Mouse (Mus musculus) left cerebral cortex, adult 11 months (tissue): Measurements from ENCODE around the gene Tirap.

Source experiments
- DNase-seq: peaks from one replicate; pipeline ENCODE4 v3.0.0; 2022; ENCODE audit warnings: low spot score

The Tirap gene

GRCm38 (mm10) chr9:35199772-35200471, at the start of gene Tirap, which contains the start of gene Srpr:
Gene Tirap (minus strand): TSS chr9:35200291.
Gene Srpr (plus strand): TSS chr9:35200175.
- peak; percentile 59 for DNase-seq

DNA sequence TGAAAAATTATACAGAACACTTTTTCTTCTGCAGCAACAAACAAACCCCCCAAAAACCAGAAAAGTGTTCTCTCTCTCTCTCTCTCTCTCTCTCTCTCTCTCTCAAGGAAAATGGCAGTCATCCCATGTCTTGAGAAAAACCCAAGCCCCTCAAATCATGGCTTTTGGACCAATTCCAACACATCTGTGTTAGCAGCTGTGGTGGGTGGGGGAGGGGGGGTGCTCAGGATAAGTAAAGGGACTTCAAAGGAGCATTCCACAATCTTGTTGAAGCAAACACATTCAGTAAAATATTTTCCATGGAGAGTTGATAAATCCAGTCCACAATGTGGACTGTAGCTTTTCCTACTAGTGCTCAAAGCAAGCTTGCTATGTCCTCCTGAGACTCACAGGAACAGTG, 49.4 kb upstream of the Tirap start:
- DNase-seq = no peak

DNA sequence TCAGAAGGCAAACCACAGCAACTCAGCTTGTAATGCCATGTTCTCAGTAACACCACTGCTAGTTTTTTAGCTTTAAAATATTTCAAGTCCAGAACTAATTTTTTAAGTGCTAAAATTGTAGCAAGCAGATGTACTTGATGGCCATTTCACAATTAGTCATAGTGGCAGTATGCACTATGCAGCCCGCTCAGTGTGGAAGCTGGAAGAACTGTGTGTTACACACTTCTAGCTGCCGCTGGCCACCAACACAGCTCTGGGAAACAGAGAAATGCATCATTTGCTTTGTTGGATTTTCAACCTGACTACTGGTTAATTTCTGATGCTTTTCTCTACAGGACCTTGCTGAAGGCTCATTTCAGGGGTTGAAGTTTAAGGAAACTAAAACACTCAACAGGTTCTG, 47.3 kb upstream of the Tirap start:
- DNase-seq = no peak

GRCm38 (mm10) chr9:35239734-35240133, 39.6 kb upstream of the Tirap start:
- DNase-seq = no peak

DNA sequence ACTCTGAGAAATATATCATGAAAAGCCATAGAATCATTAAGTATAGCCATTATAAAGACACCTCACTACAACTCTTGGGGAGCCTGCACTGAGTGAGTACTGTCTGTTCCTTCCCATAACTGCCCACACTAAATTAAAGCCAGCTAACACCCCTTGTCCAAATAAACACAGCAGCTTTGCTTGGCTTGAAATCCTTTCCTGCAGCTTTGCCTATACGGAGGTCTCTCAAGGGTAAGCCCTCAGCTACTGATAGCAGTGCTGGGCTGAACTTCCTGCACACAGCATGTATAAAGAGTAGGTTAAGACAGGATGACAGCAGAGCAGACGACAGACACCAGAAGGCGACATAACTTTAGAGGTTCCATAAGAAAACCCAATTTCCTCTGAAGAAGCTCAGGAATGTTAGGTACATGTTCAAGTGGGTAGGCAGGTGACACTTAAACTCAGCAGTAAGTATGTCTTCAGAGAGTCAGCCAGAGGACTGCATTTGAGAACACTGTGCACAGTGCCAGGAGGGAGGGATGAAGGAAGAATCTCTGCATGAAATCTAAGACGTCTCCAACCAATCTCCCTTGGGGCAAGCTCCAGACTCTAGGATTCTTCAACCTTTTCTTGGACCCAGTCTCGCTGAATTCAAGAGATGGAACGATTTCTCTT, 39.0 kb upstream of the Tirap start:
- no peak for DNase-seq

- DNase-seq = no peak
These were observed 38.3 kb upstream of the Tirap start for GRCm38 (mm10) chr9:35238371-35238770.

- DNase-seq = no peak
These were observed 35.9 kb upstream of the Tirap start for GRCm38 (mm10) chr9:35235996-35236395.

GRCm38 (mm10) chr9:35228671-35229070, 28.6 kb upstream of the Tirap start:
- DNase-seq = no peak

- DNase-seq = no peak
These were observed 23.4 kb upstream of the Tirap start for GRCm38 (mm10) chr9:35223466-35223865.

DNA sequence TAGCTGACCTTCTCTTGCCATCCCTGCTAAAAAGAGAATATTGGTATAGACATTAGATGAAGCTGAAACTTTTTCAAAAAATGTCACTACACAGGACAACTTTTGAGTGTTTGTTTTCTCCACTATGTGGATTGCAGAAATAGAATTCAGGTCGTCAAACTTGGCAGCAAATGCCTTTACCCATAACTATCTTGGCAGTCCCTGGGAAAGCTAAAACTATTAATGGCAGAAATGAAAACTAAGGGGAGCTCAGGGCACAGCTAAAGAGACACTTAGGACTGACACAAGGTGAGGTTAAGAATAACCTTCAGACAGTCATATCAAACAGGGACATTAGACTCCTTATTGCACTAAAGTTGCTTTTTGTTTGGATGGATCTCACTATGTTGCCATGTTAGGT, 17.9 kb upstream of the Tirap start:
- DNase-seq = no peak

DNA sequence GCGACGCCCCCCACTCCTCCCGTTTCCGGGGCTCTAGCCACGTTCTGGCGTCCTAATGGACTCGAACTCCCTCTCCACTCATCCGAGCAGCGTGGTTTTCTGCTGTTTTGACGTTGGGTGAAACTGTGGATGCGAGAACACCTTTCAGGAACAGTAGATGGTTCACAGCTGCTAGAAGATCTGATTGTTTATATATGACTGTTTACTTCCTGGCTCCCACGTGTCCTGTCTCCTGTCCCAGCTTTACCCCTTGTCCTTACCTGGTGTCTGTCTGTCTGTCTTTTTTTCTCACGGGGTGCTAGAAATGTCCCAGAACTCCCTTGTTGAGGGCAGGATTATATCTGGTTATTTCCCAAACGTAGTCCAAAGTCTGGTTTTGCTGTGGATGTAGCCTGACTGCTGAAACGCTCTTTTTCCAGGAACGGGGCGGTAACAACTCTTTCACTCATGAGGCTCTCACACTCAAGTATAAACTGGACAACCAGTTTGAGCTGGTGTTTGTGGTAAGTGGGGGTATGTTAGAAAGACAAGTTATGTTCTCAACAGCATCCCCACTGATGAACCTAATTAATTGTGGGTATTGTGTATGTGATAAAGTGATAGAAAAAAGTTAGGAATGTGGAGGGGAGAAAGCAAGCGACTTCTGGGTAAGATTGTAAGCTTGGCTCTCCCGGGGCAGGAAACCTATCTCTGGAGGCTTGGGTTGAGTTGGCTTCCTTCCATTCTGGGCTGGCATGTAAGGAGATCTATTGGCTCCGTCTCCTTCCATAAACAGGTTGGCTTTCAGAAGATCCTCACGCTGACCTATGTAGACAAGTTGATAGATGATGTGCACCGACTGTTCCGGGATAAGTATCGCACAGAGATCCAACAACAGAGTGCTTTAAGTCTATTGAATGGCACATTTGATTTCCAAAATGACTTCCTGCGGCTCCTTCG, 11.8 kb upstream of the Tirap start:
- DNase-seq = no peak

- peak; percentile 99 for DNase-seq
These were observed 10.7 kb upstream of the Tirap start, which contains the start of gene Foxred1 for GRCm38 (mm10) chr9:35210542-35211474. Gene Foxred1 (minus strand): TSS chr9:35211055.

DNA sequence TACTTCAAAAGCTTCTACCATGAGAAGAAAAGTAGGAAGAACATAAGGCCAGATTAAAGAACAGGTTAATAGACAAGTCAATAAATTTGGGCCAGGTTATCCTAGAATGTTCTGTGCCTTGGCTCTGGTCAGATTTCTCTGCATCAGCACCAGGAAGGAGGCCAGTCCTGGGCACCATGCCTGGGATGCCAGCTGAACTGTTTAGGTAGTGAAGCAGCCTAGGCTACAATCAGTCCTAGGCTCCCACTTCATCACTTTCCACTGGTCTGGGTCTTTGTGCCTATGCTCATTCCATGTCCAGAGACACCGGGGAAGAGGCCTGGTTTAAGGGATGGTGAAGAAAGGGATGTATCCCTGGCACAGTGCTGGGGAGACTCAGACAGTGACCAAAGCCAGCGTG, 4.3 kb upstream of the Tirap start:
- DNase-seq = no peak

GRCm38 (mm10) chr9:35203536-35203935, 3.4 kb upstream of the Tirap start:
- DNase-seq = no peak

DNA sequence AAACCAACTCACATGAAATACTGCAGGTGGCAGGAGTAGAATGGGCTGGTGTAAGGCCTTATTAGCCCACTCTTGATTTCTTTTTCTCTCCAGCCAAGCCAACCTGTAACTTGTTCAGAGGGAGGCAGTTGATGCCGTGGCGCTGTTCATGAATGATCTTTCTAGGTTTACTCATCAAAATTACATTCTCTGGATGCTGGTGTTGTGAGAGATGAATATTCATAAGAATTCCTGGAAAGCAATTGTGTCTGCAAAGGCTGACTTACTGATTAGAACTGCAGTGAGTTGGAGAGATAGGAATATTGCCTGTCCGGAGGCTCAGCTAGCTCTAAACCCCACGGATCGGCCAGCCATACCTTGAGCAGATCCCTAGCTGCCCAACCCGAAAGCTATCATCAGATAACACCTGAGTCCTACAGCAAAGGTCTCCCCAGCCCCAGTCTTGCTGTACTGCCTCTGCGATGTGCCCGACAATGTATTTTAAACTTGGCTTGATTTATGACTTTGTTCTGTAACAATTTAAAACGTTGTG, 504 bp upstream of the Tirap start:
- DNase-seq = no peak

DNA sequence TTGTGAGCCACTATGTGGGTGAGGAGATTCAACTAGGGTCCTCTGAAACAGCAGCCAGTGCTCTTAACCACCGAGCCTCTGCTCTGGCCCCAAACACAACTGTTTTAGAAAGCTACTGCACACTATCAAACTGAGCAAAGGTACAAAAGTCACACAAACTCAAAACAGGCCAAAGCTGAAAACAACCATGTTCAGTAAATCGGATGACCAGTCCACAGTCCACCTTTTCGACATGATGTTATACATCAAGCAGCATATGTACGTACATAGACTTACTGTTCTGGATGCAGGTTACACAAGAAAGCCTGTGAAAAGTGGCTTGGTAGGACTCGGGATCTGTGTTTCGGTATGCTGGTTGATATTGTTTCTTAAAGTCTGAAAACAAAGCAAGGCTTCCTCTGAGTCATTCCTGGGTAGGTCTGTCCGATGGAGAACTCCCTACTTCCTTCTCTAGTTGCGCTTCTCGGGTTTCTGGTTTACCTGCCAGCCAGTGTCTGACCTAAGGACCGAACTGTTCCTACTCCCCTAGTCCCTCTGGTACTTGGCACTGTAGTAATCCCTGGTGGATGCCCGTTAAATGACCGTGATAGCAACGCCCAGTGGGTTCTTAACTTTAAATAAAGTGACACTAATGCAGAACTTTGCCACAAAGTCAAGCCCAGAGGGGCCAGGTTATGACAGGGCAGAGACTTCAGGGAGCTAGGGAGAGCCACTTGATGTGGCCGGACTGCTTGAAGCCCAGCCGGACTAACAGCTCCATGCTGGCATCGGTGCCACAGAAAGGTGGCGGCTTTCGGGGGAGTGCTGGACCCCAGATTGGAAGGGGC, 933 bp downstream of the Tirap start:
- DNase-seq = no peak

- DNase-seq = no peak
These were observed 1.7 kb downstream of the Tirap start for GRCm38 (mm10) chr9:35198351-35198750.

DNA sequence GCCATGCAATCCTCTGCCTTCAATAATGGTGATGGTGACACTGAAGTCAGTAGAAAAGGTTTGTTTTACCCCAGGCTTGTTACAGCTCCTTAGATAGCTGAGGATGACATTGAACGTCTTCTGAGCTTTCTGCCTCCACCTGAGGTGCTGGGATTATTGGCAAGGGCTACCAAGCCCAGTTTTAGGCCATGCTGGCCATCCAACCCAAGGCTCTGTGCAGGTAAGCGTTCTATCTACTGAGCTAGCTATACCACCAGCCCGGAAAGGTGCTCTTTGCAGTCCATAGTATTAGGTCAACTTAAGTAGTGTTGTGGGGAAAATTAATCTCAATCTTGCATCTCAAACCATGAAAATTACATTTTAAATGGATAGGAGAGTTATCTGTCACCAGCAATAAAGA, 2.5 kb downstream of the Tirap start:
- no peak for DNase-seq

DNA sequence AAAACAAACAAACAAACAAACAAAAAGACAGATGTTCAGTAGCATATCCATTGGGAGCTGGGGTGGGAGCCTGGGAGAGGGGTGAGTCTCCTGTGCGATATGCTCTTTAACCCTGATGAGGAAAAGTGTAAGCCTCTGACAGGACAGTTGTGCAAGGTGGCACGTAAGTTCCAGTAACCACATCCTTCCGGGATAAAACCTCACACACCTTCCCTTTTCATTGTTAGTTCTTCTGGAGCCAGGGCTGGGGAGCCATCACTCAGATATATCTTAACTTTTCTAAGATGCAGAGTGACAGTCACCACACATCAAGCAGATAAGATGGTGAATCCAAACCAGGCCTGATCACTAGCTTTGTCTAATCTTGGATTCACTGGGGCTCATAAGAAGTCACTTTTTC, 6.0 kb downstream of the Tirap start:
- DNase-seq = no peak

GRCm38 (mm10) chr9:35192983-35193542, 7.0 kb downstream of the Tirap start:
- DNase-seq = no peak
